Mouse (Mus musculus): ENCODE results near the gene Ipo11.
"Not testable (repeated sequence)": the region's sequence is repeated elsewhere in the genome, so short reads cannot be mapped to it uniquely, and the experiment has no call there.

DNA sequence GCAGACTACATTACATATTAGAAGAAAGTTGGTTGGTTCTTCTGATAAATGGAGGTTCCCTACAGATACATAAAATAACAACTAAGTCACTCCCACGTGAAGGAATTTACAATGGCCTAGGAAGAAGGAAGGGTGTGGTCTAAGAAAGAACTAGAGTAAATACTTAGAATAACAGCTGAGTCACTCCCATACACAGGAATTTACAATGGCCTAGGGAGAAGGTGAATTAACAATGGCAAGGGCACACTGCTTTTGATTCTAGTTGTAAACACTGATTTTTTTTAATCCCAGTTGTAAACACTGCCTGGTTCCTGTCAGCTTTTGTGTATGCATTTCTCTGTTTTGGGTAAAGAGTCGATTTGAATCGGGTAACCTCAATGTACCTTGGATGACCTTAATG, 10.8 kb downstream of the Ipo11 start:
- not testable (repeated sequence) for TF ChIP-seq RAD21 (IDR thresholded peaks at IDR 0.05; ENCODE audit: low read depth, low read length); ZKSCAN1 (IDR thresholded peaks at IDR 0.05; ENCODE audit: low read depth, low read length); CTCF (IDR thresholded peaks at IDR 0.05 in 2 of 3, conservative IDR thresholded peaks at IDR 0.05 in 1 of 3; ENCODE audit: control insufficient read depth in 1 of 3, insufficient read depth in 1 of 3, low read depth in 2 of 3, low read length in 3 of 3, poor library complexity in 1 of 3, severe bottlenecking in 1 of 3); SIN3A (IDR thresholded peaks at IDR 0.05; ENCODE audit: low read length); POLR2A (IDR thresholded peaks at IDR 0.05; ENCODE audit: control insufficient read depth in 1 of 2, insufficient read depth in 1 of 2, low read depth in 1 of 2, low read length in 2 of 2, poor library complexity in 1 of 2); GABPA (IDR thresholded peaks at IDR 0.05; ENCODE audit: low read depth, low read length); TAL1 (IDR thresholded peaks at IDR 0.05; ENCODE audit: low read length); SMC3 (IDR thresholded peaks at IDR 0.05; ENCODE audit: low read depth, low read length); GATA1 (IDR thresholded peaks at IDR 0.05; ENCODE audit: low read depth, low read length); HCFC1 (IDR thresholded peaks at IDR 0.05; ENCODE audit: low read depth, low read length)

Data from MEL (cell line).